Mouse (Mus musculus) C2C12 (cell line): Measurements from ENCODE around the gene Pnp. TPM values are rescaled to one million over a fixed set of nuclear protein-coding genes. Genes with fewer than 3 reads are reported as not detected.
"Not testable (repeated sequence)": the region's sequence is repeated elsewhere in the genome, so short reads cannot be mapped to it uniquely, and the experiment has no call there.

Experiments
- H3K27me3 ChIP-seq: one replicate; pipeline ENCODE4 v1.6.1; 2011; ENCODE audit not compliant: control insufficient read depth, insufficient read depth, insufficient read length
- H3K36me3 ChIP-seq: one replicate; pipeline ENCODE4 v1.6.1; 2011; ENCODE audit not compliant: control insufficient read depth, insufficient read depth
- H3K4me3 ChIP-seq: one replicate; pipeline ENCODE4 v1.5.1; 2011; ENCODE audit warnings: mild to moderate bottlenecking, control low read depth; ENCODE audit not compliant: poor library complexity, insufficient read depth, severe bottlenecking
- H3K79me2 ChIP-seq: one replicate; pipeline ENCODE4 v1.6.1; 2011; ENCODE audit not compliant: control insufficient read depth, insufficient read depth
- H3K79me3 ChIP-seq: one replicate; pipeline ENCODE4 v1.6.1; 2011; ENCODE audit warnings: low read depth, control low read depth
- H3ac ChIP-seq: one replicate; pipeline ENCODE3; 2011; ENCODE audit warnings: low read depth; ENCODE audit not compliant: control insufficient read depth, insufficient read length
- CEBPB ChIP-seq: IDR thresholded peaks from one replicate; pipeline ENCODE4 v1.6.1; 2011; ENCODE audit warnings: low read depth, mild to moderate bottlenecking, control low read depth, moderate library complexity
- CTCF ChIP-seq: IDR thresholded peaks from one replicate; pipeline ENCODE4 v1.5.1; 2011; ENCODE audit not compliant: control insufficient read depth, insufficient read depth, insufficient read length
- FOSL1 ChIP-seq: IDR thresholded peaks from one replicate; pipeline ENCODE4 v1.8.0; 2011; ENCODE audit warnings: mild to moderate bottlenecking, low read length; ENCODE audit not compliant: poor library complexity, insufficient read depth, severe bottlenecking
- MAX ChIP-seq: IDR thresholded peaks from one replicate; pipeline ENCODE4 v1.6.1; 2011; ENCODE audit warnings: mild to moderate bottlenecking, control low read depth
- MYOD1 ChIP-seq: IDR thresholded peaks from one replicate; pipeline ENCODE4 v1.6.1; 2011; ENCODE audit warnings: low read depth; ENCODE audit not compliant: control insufficient read depth, insufficient read length
- MYOG ChIP-seq: IDR thresholded peaks from one replicate; pipeline ENCODE4 v1.6.1; 2011; ENCODE audit not compliant: control insufficient read depth, insufficient read length; ENCODE audit errors: extremely low read depth
- USF1 ChIP-seq: IDR thresholded peaks from one replicate; pipeline ENCODE4 v1.6.1; 2011; ENCODE audit warnings: low read depth, mild to moderate bottlenecking, control low read depth, moderate library complexity
- polyA plus RNA-seq: library from polyadenylated mRNA; unstranded; fragments of >200 nt; fragmentation: generic; extraction: Trizol; gene quantifications from one replicate; pipeline ENCODE4 v1.2.1, GENCODE M21; 2012; ENCODE audit warnings: missing spikeins

Pnp gene
- polyA plus RNA-seq, 1 experiment = 67.0 TPM

DNA sequence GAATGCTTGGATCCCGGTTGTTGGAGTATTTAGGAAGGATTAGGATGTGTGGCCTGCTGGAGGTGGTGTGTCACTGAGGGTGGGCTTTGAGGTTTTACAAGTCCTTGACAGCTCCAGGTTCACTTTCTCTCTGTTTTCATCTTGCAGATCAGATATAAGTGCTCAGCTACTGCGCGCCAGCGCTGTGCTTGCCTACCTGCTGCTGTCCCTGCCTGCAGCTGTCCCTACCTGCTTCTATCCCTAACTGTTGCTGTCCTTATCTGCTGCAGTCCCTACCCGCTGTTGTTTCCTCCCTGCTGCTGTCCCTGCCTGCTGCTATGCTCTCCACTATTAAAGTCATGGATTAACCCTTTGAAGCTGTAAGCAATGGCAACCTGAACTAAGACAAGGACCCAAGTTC, 44.1 kb downstream of the Pnp start:
- no peaks in the 10 kb centered on the region for H3K79me3 ChIP-seq
- H3K27me3 ChIP-seq = no peaks in the 10 kb centered on the region
- H3K79me2 ChIP-seq = no peaks in the 10 kb centered on the region
- TF ChIP-seq USF1 = no peak
- H3ac ChIP-seq = no peak overlapping the region
- no peaks in the 10 kb centered on the region for H3K36me3 ChIP-seq
- H3K4me3 ChIP-seq = no peak overlapping the region

DNA sequence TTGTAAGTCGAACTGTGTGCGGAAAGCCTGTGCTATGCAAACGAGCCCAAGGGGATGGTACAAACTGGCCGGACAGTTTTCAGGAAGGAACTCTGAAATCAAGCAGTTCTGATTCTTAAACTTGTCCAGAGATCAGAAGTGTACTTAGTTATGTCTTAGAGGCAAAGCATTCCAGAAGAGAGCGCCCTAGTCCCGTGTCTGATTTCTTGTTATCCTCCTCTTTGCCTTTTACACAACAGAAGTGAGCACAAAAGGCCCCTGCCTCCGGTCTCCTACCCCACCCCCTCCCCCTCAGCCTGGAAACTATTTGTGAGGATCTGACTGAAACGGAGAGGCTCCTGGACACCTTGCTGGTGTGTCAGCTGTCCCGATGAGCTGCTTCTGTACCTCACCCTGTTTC, 45.8 kb downstream of the Pnp start:
- H3K27me3 ChIP-seq = no peaks in the 10 kb centered on the region
- H3K36me3 ChIP-seq = no peaks in the 10 kb centered on the region
- TF ChIP-seq MAX (no peak), USF1 (no peak), MYOG (no peak), CEBPB (no peak), CTCF (no peak), MYOD1 (no peak), FOSL1 (no peak)
- no peak overlapping the region for H3ac ChIP-seq
- no peaks in the 10 kb centered on the region for H3K79me2 ChIP-seq
- no peak overlapping the region for H3K4me3 ChIP-seq
- no peaks in the 10 kb centered on the region for H3K79me3 ChIP-seq

DNA sequence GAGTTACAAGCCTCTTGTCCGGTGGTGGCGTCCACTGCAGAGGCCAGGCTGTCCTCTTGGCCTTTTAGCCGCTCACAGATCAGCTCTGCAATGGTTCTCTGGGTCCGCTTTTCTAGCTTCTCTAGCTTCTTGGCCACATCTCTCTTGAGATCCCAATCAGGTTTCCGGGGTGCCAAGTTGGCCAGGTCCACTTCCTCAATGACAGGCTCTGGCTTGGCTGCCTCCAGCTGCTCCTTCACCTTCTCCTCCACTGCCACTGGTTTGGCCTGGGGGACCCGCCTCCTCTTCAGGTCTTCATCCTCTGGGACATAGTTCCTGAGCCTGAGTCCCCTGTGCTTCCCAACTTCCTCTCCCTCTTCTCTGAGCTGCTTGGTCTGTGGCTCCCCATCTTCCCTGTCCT, 47.6 kb downstream of the Pnp start:
- H3ac ChIP-seq, H3K36me3 ChIP-seq, H3K79me3 ChIP-seq, H3K27me3 ChIP-seq, H3K4me3 ChIP-seq, H3K79me2 ChIP-seq: not testable (repeated sequence)

DNA sequence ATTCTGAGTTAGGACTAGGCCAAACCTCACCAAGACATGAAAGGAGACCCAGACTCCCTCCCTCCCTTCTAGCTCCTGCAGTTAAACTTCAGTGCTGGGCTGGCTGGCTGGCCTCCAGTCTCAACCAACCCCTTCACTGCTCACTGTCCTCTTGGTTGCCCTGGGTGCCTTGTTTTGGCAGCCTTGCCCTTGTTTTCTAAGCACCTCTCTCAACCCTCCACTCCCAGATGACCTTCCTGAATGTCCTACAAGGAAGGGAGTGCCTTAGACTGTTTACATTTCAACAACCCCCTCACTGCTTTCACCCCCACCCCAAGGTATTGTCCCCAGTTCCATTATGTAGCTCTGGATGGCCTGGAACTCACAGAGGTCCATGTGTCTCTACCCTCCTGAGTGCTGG, 48.7 kb downstream of the Pnp start:
- Histone ChIP-seq H3K36me3 (no peaks in the 10 kb centered on the region), H3K4me3 (no peak overlapping the region), H3K27me3 (no peaks in the 10 kb centered on the region), H3K79me2 (no peaks in the 10 kb centered on the region), H3K79me3 (no peaks in the 10 kb centered on the region), H3ac (no peak overlapping the region)
- TF ChIP-seq USF1 (no peak), FOSL1 (no peak), CTCF (no peak), CEBPB (no peak), MYOG (no peak), MYOD1 (no peak), MAX (no peak)

DNA sequence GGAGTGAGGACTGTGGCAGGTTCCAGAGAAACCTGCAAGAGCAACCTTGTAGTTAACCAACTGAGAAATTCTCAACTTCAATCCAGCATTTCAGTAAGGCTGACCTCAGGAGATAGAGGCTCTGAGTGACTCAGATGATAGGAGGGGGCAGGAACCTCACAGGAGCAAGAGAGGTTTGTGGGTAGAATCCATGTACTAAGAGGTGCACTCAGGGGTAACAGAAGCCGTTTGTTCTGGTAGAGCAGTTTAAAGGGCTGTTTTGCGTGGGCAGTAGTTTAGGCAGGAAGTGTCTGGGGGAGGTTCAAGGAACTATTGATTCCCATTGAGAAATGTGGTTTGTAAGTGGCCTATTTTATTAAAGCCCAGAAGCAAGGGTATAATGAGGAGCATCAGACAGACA, 50.3 kb downstream of the Pnp start:
- no peak for TF ChIP-seq USF1
- TF ChIP-seq MYOD1 = no peak
- TF ChIP-seq CEBPB = no peak
- TF ChIP-seq MAX = no peak
- no peak for TF ChIP-seq MYOG
- no peak for TF ChIP-seq CTCF
- TF ChIP-seq FOSL1 = no peak
- Histone ChIP-seq H3K27me3 (no peaks in the 10 kb centered on the region), H3K79me3 (no peaks in the 10 kb centered on the region), H3K36me3 (no peaks in the 10 kb centered on the region), H3K79me2 (no peaks in the 10 kb centered on the region), H3K4me3 (no peak overlapping the region), H3ac (no peak overlapping the region)

DNA sequence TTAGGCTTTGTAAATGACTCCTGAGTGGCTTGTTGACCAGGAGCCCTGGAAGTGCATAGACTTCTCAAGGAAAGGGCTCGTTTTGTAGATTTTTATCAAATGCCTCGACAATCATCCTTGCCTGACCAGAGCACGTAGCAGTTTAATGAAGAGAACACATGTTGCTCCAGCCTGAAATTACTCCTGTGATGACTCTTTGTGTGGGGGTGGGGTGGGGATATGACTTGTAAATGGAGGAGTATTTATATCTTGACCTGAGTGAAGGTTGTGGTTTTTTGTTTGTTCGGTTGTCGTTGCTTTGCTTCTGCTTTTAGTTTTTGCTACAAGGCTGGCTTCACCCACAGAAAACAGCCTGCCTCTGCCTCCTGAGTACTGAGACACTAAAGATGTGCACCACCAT, 51.0 kb downstream of the Pnp start:
- TF ChIP-seq MAX = no peak
- TF ChIP-seq USF1 = no peak
- no peak for TF ChIP-seq CEBPB
- TF ChIP-seq CTCF = no peak
- no peak for TF ChIP-seq MYOD1
- TF ChIP-seq MYOG = no peak
- no peaks in the 10 kb centered on the region for H3K36me3 ChIP-seq

More for the DNA sequence above, 51.0 kb downstream of the Pnp start:
- Histone ChIP-seq H3K27me3 (no peaks in the 10 kb centered on the region), H3K79me3 (no peaks in the 10 kb centered on the region), H3K4me3 (no peak overlapping the region), H3ac (no peak overlapping the region), H3K79me2 (no peaks in the 10 kb centered on the region)
